In the genomic region with DNA sequence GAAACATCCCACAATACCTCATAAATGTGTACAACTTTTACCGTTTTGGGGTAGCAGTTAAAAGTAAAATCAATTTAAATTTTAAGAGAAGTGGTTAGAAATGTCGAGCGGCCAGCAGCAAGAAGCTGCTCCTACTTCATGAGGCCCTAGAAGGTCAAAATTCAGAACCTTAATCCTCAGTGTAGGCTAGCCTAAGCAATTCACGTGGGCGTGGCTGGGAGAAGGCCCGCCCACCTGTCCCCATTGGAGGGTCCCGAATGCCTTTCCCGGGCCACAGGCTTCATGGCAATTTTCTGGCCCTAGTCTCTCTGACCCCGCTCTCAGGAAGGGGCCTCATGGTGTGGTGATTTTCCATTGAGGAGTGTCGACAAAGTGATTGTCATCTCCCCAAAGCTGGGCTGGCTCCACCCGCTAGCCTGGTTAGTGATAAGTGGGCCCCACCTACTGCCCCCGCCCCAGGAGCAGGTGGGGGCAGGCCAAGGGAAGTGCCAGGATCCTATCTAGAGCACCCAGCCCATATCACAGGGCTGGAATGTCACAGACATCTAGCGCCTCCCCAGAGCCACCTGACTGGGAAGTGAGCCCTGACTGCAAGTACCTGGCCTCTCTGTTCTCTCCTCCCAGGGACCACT, we compare ENCODE assay signal across 25 mouse cellular contexts.
DNase-seq lines count a peak whose midpoint lies in the region; ATAC-seq and TF ChIP-seq lines count a peak whose summit lies in the region.
"Had no signal": no experiment of that assay in that cellular context is flagged by ENCODE, and none has a peak within 500 bp of the region (broad histone marks: within the 10 kb centered on the region; RNA-seq: fewer than 3 reads in every experiment).

No protein-coding gene starts in this region.

- H3K27ac ChIP-seq in liver, postnatal 0 days (ENCODE audit: low read depth): no peak overlapping the region
- no peak overlapping the region for H3K27ac ChIP-seq in intestine, embryonic 16.5 days (ENCODE audit: low read length)
- no peak overlapping the region for H3K27ac ChIP-seq in liver, embryonic 15.5 days (replicated peaks)
- no peak overlapping the region for H3K27ac ChIP-seq in hindbrain, embryonic 12.5 days
- H3K27ac ChIP-seq: forebrain, embryonic 13.5 days; heart, embryonic 10.5 days; hindbrain, postnatal 0 days; neural tube, embryonic 13.5 days; stomach, embryonic 15.5 days had no signal

- no peaks in the 10 kb centered on the region for H3K36me3 ChIP-seq in liver, postnatal 0 days (replicated peaks; ENCODE audit: insufficient read depth, low read length)
- H3K36me3 ChIP-seq in intestine, embryonic 16.5 days (ENCODE audit: control insufficient read depth, insufficient read depth, low read length): no peaks in the 10 kb centered on the region
- H3K36me3 ChIP-seq in liver, embryonic 15.5 days (replicated peaks): no peaks in the 10 kb centered on the region
- no peaks in the 10 kb centered on the region for H3K36me3 ChIP-seq in hindbrain, embryonic 12.5 days
- H3K36me3 ChIP-seq: heart, embryonic 10.5 days; neural tube, embryonic 13.5 days; stomach, embryonic 15.5 days had no signal

- DNase-seq in liver: peak; percentile 45
- DNase-seq in liver, postnatal 0 days: no peak
- DNase-seq in urinary bladder, postnatal 4 days (ENCODE audit: low spot score in 2 of 2): no peak
- DNase-seq in thymus, postnatal 14 days: no peak
- no peak for DNase-seq in layer of hippocampus, postnatal 14 days (ENCODE audit: low spot score in 2 of 2)
- DNase-seq: adrenal gland, adult 2 months; cerebellum, adult 18-20 months; cerebellum, postnatal 25 days; kidney, adult 9 months; kidney, postnatal 14 days; layer of hippocampus, postnatal 36 days; lung, adult 2 months; midbrain, embryonic 14.5 days; right cerebral cortex, postnatal 4 days; thymus, adult 2 months had no signal

- ATAC-seq in liver, postnatal 0 days: no peak
- peak; percentile 89 for ATAC-seq in intestine, embryonic 16.5 days
- peak; percentile 73 for ATAC-seq in liver, embryonic 15.5 days (ENCODE audit: insufficient read depth)
- no peak for ATAC-seq in hindbrain, embryonic 12.5 days (ENCODE audit: low FRiP score)
- ATAC-seq: forebrain, embryonic 13.5 days; hindbrain, postnatal 0 days had no signal

- TF ChIP-seq CTCF in liver, postnatal 0 days (IDR thresholded peaks at IDR 0.05; ENCODE audit: low read depth): no peak

- no peak overlapping the region for H3K9ac ChIP-seq in liver, postnatal 0 days (replicated peaks)
- H3K9ac ChIP-seq in intestine, embryonic 16.5 days (ENCODE audit: low read depth, low read length): no peak overlapping the region
- no peak overlapping the region for H3K9ac ChIP-seq in liver, embryonic 15.5 days
- H3K9ac ChIP-seq in hindbrain, embryonic 12.5 days: no peak overlapping the region
- H3K9ac ChIP-seq: forebrain, embryonic 13.5 days; neural tube, embryonic 13.5 days; stomach, embryonic 15.5 days had no signal

- peaks cover 4% of the 10 kb centered on the region; the same call in 1 of the 2 replicates for H3K4me1 ChIP-seq in liver, postnatal 0 days (ENCODE audit: insufficient read depth)
- H3K4me1 ChIP-seq in intestine, embryonic 16.5 days (ENCODE audit: control insufficient read depth, insufficient read depth, low read length): peaks cover 4% of the 10 kb centered on the region; the same call in 1 of the 2 replicates
- H3K4me1 ChIP-seq in liver, embryonic 15.5 days (replicated peaks): peaks cover 7% of the 10 kb centered on the region; the same call in 1 of the 2 replicates
- no peaks in the 10 kb centered on the region for H3K4me1 ChIP-seq in hindbrain, embryonic 12.5 days
- H3K4me1 ChIP-seq: forebrain, embryonic 13.5 days; megakaryocyte, embryonic 14.5 days; neural tube, embryonic 13.5 days; stomach, embryonic 15.5 days had no signal

- no peaks in the 10 kb centered on the region for H3K27me3 ChIP-seq in liver, postnatal 0 days (ENCODE audit: insufficient read depth, low read length)
- no peaks in the 10 kb centered on the region for H3K27me3 ChIP-seq in intestine, embryonic 16.5 days (replicated peaks; ENCODE audit: control insufficient read depth, insufficient read depth, low read length)
- H3K27me3 ChIP-seq in liver, embryonic 15.5 days: no peaks in the 10 kb centered on the region
- H3K27me3 ChIP-seq in hindbrain, embryonic 12.5 days: no peaks in the 10 kb centered on the region
- H3K27me3 ChIP-seq: forebrain, embryonic 13.5 days; neural tube, embryonic 13.5 days; stomach, embryonic 15.5 days had no signal

- H3K9me3 ChIP-seq in liver, postnatal 0 days (ENCODE audit: low read length): no peaks in the 10 kb centered on the region
- H3K9me3 ChIP-seq in intestine, embryonic 16.5 days (ENCODE audit: control insufficient read depth, low read length): no peaks in the 10 kb centered on the region
- H3K9me3 ChIP-seq in liver, embryonic 15.5 days (replicated peaks): no peaks in the 10 kb centered on the region
- no peaks in the 10 kb centered on the region for H3K9me3 ChIP-seq in hindbrain, embryonic 12.5 days (replicated peaks)
- H3K9me3 ChIP-seq: forebrain, embryonic 13.5 days; heart, embryonic 10.5 days; neural tube, embryonic 13.5 days; stomach, embryonic 15.5 days had no signal

- no peak overlapping the region for H3K4me2 ChIP-seq in liver, postnatal 0 days (ENCODE audit: low read depth, low read length)
- no peak overlapping the region; the same call in 1 of the 2 replicates for H3K4me2 ChIP-seq in intestine, embryonic 16.5 days (ENCODE audit: low read depth, low read length)
- H3K4me2 ChIP-seq in liver, embryonic 15.5 days: no peak overlapping the region
- no peak overlapping the region for H3K4me2 ChIP-seq in hindbrain, embryonic 12.5 days (replicated peaks)
- H3K4me2 ChIP-seq: forebrain, embryonic 13.5 days; neural tube, embryonic 13.5 days; stomach, embryonic 15.5 days had no signal

- H3K4me3 ChIP-seq in liver, postnatal 0 days (ENCODE audit: low read depth, low read length): no peak overlapping the region
- no peak overlapping the region for H3K4me3 ChIP-seq in intestine, embryonic 16.5 days (ENCODE audit: low read length)
- no peak overlapping the region for H3K4me3 ChIP-seq in liver, embryonic 15.5 days (replicated peaks)
- H3K4me3 ChIP-seq in hindbrain, embryonic 12.5 days: no peak overlapping the region
- H3K4me3 ChIP-seq: forebrain, embryonic 13.5 days; heart, embryonic 10.5 days; megakaryocyte, embryonic 14.5 days; myocyte; neural tube, embryonic 13.5 days; stomach, embryonic 15.5 days had no signal

- no peak for TF ChIP-seq EP300 in liver, postnatal 0 days (IDR thresholded peaks at IDR 0.05; ENCODE audit: low read depth)

- WGBS in liver, postnatal 0 days (ENCODE audit: insufficient replicate concordance): 29% methylated on average over 13 of the region's 13 CpGs
- WGBS in intestine, embryonic 16.5 days: 39% methylated on average over 13 of the region's 13 CpGs
- WGBS in liver, embryonic 15.5 days (ENCODE audit: insufficient replicate concordance): 18% methylated on average over 13 of the region's 13 CpGs
- 36% methylated on average over 13 of the region's 13 CpGs for WGBS in hindbrain, embryonic 12.5 days

Comparison
In these comparisons a context has a peak if more than half of its experiments do, and no peak if none do; other contexts are left out.
1. ATAC-seq: peak in intestine, embryonic 16.5 days (single experiment) and liver, embryonic 15.5 days (single experiment); none in liver, postnatal 0 days (single experiment) and hindbrain, embryonic 12.5 days (single experiment).